Mouse (Mus musculus): Measurements from ENCODE around the gene Gm17584. TPM values are rescaled to one million over a fixed set of nuclear protein-coding genes. Genes with fewer than 3 reads are reported as not detected.
"Not testable (repeated sequence)": the region's sequence is repeated elsewhere in the genome, so short reads cannot be mapped to it uniquely, and the experiment has no call there.

Gene Gm17584
- total RNA-seq (2021) = not detected
- long read RNA-seq, experiment 1 = 0 reads
- long read RNA-seq, experiment 2 = 0 reads

DNA sequence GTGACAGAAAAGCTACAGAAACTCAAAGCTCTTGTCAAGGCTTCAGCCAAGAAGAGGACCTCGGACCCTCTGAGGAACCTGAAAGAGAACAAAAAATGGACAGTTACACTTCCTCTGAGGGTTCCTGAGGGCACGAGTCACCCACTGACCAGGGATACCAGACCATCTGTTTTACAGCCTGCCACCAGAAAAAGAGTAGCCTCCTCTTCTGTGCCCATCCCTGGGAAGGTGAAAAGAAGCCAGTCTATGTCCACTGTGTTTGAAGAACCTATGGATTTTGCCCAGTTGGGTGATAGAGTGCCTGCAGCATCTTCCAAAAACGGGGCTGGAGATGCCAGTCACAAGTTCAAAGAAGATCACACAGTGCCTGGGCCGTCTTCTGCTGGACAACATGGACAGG lies at the start of gene Gm17584:
TSS of gene Gm17584 (plus strand) at position 301 of the 400 bp plus-strand sequence.
- intact Hi-C loops (cut with DNase I); DNase-seq (ENCODE audit: low spot score in 2 of 2): not testable (repeated sequence)

Other genes with a start within 250 kb of the Gm17584 start
- gene Gm17469, start 129.3 kb downstream of the Gm17584 start, total RNA-seq (2021) = not detected

Data from left cerebral cortex, postnatal 14 days (tissue).